Mouse (Mus musculus) neural tube, embryonic 14.5 days (tissue): ENCODE measurements around the gene Sema7a. TPM values are rescaled to one million over a fixed set of nuclear protein-coding genes. Genes with fewer than 3 reads are reported as not detected.

ENCODE experiments used
- ATAC-seq: fragments of 200-750 bp; cut with Nextera tagmentation; 2 replicates; pipeline ENCODE4 v1.8.0; 2017; ENCODE audit warnings: low read depth, mild to moderate bottlenecking, moderate TSS enrichment, moderate library complexity
- H3K27ac ChIP-seq: fragments of 300-500 bp; sonication (generic); 2 replicates; pipeline ENCODE4 v1.5.1; 2014; ENCODE audit warnings: low read depth, mild to moderate bottlenecking, control low read depth, low read length, moderate library complexity, mixed read lengths
- H3K27me3 ChIP-seq: fragments of 300-500 bp; sonication (generic); 2 replicates; pipeline ENCODE4 v1.6.1; 2014; ENCODE audit warnings: low read length; ENCODE audit not compliant: control insufficient read depth, insufficient read depth
- H3K36me3 ChIP-seq: fragments of 300-500 bp; sonication (generic); 2 replicates; pipeline ENCODE4 v1.6.1; 2014; ENCODE audit warnings: low read length, mixed read lengths; ENCODE audit not compliant: control insufficient read depth, insufficient read depth
- H3K4me1 ChIP-seq: fragments of 300-500 bp; sonication (generic); 2 replicates; pipeline ENCODE4 v1.6.1; 2014; ENCODE audit warnings: low read length; ENCODE audit not compliant: control insufficient read depth, insufficient read depth
- H3K4me2 ChIP-seq: fragments of 300-500 bp; sonication (generic); 2 replicates; pipeline ENCODE4 v1.6.1; 2014; ENCODE audit warnings: mild to moderate bottlenecking, low read depth, low read length, control low read depth
- H3K4me3 ChIP-seq: fragments of 300-500 bp; sonication (generic); 2 replicates; pipeline ENCODE4 v1.5.1; 2014; ENCODE audit warnings: low read depth, low read length, control low read depth, mixed read lengths
- H3K9ac ChIP-seq: fragments of 300-500 bp; sonication (generic); replicated peaks from 2 replicates; pipeline ENCODE4 v1.6.1; 2014; ENCODE audit warnings: low read depth, mild to moderate bottlenecking, control low read depth, low read length, mixed read lengths
- H3K9me3 ChIP-seq: fragments of 300-500 bp; sonication (generic); 2 replicates; pipeline ENCODE4 v1.6.1; 2016; ENCODE audit warnings: low read length; ENCODE audit not compliant: control insufficient read depth
- WGBS: fragments of 180-500 bp; shearing (Covaris S2); extraction: QIAGEN DNeasy Blood & Tissue Kit; methylation state at CpG from one replicate; pipeline ENCODE4 v1.1.7; 2014; 5-methylcytosine and 5-hydroxymethylcytosine counted together
- polyA plus RNA-seq: library from polyadenylated mRNA; unstranded; fragments of >200 nt; fragmentation: Nextera tagmentation; extraction: Ambion mirVana; gene quantifications from 2 replicates; pipeline ENCODE4 v1.2.1, GENCODE M21; 2014

Gene Sema7a
- polyA plus RNA-seq, 1 experiment from 2014 or later, result 7.2 TPM

GRCm38 (mm10) chr9:57944572-57944971 lies 4.7 kb downstream of the Sema7a start:
- Histone ChIP-seq H3K4me2 (no peak overlapping the region), H3K36me3 (no peaks in the 10 kb centered on the region), H3K27me3 (no peaks in the 10 kb centered on the region), H3K27ac (no peak overlapping the region), H3K9ac (no peak overlapping the region), H3K4me1 (peaks cover 21% of the 10 kb centered on the region), H3K9me3 (no peaks in the 10 kb centered on the region), H3K4me3 (no peak overlapping the region)
- 29% methylated on average over 5 of the region's 5 CpGs for WGBS
- no peak for ATAC-seq

- H3K4me1 ChIP-seq, result peaks cover 25% of the 10 kb centered on the region
- ATAC-seq, result no peak
These were observed 6.1 kb downstream of the Sema7a start for GRCm38 (mm10) chr9:57945771-57946616.

GRCm38 (mm10) chr9:57947381-57948030 lies 7.6 kb downstream of the Sema7a start:
- no peaks in the 10 kb centered on the region for H3K9me3 ChIP-seq
- ATAC-seq, result no peak
- no peaks in the 10 kb centered on the region for H3K36me3 ChIP-seq
- H3K4me1 ChIP-seq, result peaks cover 11% of the 10 kb centered on the region; the same call in 1 of the 2 replicates
- 60% methylated on average over 7 of the region's 7 CpGs for WGBS
- no peaks in the 10 kb centered on the region for H3K27me3 ChIP-seq
- H3K9ac ChIP-seq, result no peak overlapping the region
- no peak overlapping the region for H3K4me3 ChIP-seq
- no peak overlapping the region for H3K4me2 ChIP-seq
- no peak overlapping the region for H3K27ac ChIP-seq

More at GRCm38 (mm10) chr9:57945771-57946616, 6.1 kb downstream of the Sema7a start:
- 85% methylated on average over 8 of the region's 8 CpGs for WGBS
- H3K9me3 ChIP-seq, result no peaks in the 10 kb centered on the region
- no peak overlapping the region for H3K9ac ChIP-seq
- H3K4me2 ChIP-seq, result no peak overlapping the region
- no peaks in the 10 kb centered on the region for H3K27me3 ChIP-seq
- no peak overlapping the region for H3K27ac ChIP-seq
- no peaks in the 10 kb centered on the region for H3K36me3 ChIP-seq
- no peak overlapping the region for H3K4me3 ChIP-seq

GRCm38 (mm10) chr9:57948333-57948931 lies 8.5 kb downstream of the Sema7a start:
- H3K4me1 ChIP-seq, result peaks cover 11% of the 10 kb centered on the region; the same call in 1 of the 2 replicates
- no peaks in the 10 kb centered on the region for H3K9me3 ChIP-seq
- 88% methylated on average over 7 of the region's 7 CpGs for WGBS
- no peak overlapping the region for H3K4me2 ChIP-seq
- no peak for ATAC-seq
- no peaks in the 10 kb centered on the region for H3K36me3 ChIP-seq
- no peak overlapping the region for H3K27ac ChIP-seq
- no peaks in the 10 kb centered on the region for H3K27me3 ChIP-seq
- no peak overlapping the region for H3K4me3 ChIP-seq
- H3K9ac ChIP-seq, result no peak overlapping the region

GRCm38 (mm10) chr9:57949102-57949704 lies 9.3 kb downstream of the Sema7a start:
- no peak overlapping the region for H3K9ac ChIP-seq
- no peaks in the 10 kb centered on the region for H3K27me3 ChIP-seq
- no peak for ATAC-seq
- 81% methylated on average over 8 of the region's 8 CpGs for WGBS
- H3K36me3 ChIP-seq, result no peaks in the 10 kb centered on the region
- H3K27ac ChIP-seq, result no peak overlapping the region
- no peaks in the 10 kb centered on the region for H3K9me3 ChIP-seq
- no peak overlapping the region for H3K4me3 ChIP-seq
- H3K4me2 ChIP-seq, result no peak overlapping the region
- peaks cover 11% of the 10 kb centered on the region; the same call in 1 of the 2 replicates for H3K4me1 ChIP-seq

- Histone ChIP-seq H3K9ac (no peak overlapping the region), H3K4me2 (no peak overlapping the region), H3K36me3 (no peaks in the 10 kb centered on the region), H3K27ac (no peak overlapping the region), H3K4me3 (no peak overlapping the region), H3K9me3 (no peaks in the 10 kb centered on the region), H3K4me1 (peaks cover 11% of the 10 kb centered on the region; the same call in 1 of the 2 replicates), H3K27me3 (no peaks in the 10 kb centered on the region)
- ATAC-seq, result no peak
- 51% methylated on average over 8 of the region's 8 CpGs for WGBS
These were observed 10.0 kb downstream of the Sema7a start for GRCm38 (mm10) chr9:57949879-57950278.

- H3K27ac ChIP-seq, result no peak overlapping the region
- WGBS, result 37% methylated on average over 9 of the region's 9 CpGs
- peaks cover 11% of the 10 kb centered on the region; the same call in 1 of the 2 replicates for H3K4me1 ChIP-seq
- no peaks in the 10 kb centered on the region for H3K27me3 ChIP-seq
- no peaks in the 10 kb centered on the region for H3K9me3 ChIP-seq
- ATAC-seq, result no peak
- no peaks in the 10 kb centered on the region for H3K36me3 ChIP-seq
- no peak overlapping the region for H3K9ac ChIP-seq
- H3K4me2 ChIP-seq, result no peak overlapping the region
- no peak overlapping the region for H3K4me3 ChIP-seq
These were observed 10.6 kb downstream of the Sema7a start for GRCm38 (mm10) chr9:57950519-57950918.

GRCm38 (mm10) chr9:57951993-57952392 lies 12.1 kb downstream of the Sema7a start:
- no peaks in the 10 kb centered on the region for H3K27me3 ChIP-seq
- ATAC-seq, result no peak
- H3K4me1 ChIP-seq, result peaks cover 6% of the 10 kb centered on the region; the same call in 1 of the 2 replicates
- WGBS, result 69% methylated on average over 6 of the region's 6 CpGs
- H3K27ac ChIP-seq, result no peak overlapping the region
- H3K4me2 ChIP-seq, result no peak overlapping the region
- no peaks in the 10 kb centered on the region for H3K9me3 ChIP-seq
- no peak overlapping the region for H3K4me3 ChIP-seq
- H3K36me3 ChIP-seq, result peaks cover 3% of the 10 kb centered on the region; the same call in 1 of the 2 replicates
- no peak overlapping the region for H3K9ac ChIP-seq
